Mouse (Mus musculus): ENCODE measurements at regions not wholly inside any gene's neighbourhood (a gene's known extent, or its start where the extent isn't known, plus 50 kb on each side); places are given as distances from the start of the nearest gene placed in this dataset.

DNA sequence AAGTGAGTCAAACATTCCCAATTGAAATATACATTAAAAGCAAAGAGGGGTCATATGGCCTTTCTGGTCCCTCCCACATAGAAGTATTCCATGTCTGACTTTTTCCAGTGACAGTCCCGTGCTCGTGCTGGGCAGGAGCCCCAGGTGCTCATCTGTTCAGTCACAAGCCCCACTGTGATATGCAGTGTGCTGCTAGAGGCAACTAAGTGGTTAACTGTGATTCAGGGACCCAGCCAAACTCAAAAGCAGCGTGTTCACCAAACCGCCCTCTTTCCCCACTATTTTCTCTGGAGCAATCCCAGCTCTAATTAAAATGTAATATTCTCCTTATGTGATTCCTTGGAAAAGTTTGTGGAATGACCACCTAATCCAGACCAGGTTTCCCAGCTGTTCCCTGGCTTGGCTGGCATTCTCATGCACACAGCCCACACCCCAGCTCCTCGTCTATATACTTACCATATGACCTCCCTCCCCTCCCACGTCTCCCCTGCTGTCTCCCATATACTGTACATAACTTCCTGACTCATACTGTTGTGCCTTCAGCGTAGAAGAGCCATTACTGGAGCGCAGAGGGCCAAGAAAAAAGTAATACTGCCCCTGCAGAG is 203.6 kb downstream of the Mtx2 start:
- Histone ChIP-seq H3K27ac (replicated peaks) (no peak overlapping the region), H3K4me1 (no peaks in the 10 kb centered on the region), H3K9me3 (no peaks in the 10 kb centered on the region), H3K27me3 (no peaks in the 10 kb centered on the region), H3K36me3 (no peaks in the 10 kb centered on the region), H3K4me3 (no peak overlapping the region), H3K4me2 (replicated peaks) (no peak overlapping the region), H3K9ac (replicated peaks) (no peak overlapping the region)
- ATAC-seq (ENCODE audit: low FRiP score, low read depth): no peak
- WGBS: 57% methylated on average over 8 of the region's 8 CpGs

DNA sequence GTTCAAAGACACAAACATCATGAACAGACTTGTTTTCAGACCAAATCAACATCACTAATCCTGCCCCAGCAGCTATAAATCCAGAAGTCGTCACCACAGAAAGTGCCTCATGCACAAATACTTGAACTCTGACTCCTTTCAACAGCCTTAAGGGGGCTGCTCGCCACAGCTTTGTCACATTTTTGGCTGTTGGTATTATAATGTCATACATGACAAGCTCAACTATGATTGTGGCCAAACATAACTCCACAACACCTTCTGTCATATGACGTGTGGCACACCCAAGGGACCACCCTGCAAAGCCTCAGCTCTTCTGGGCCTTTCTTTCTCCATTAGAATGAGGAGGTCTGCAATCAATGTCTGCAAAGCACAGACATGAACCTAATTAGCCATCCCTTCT is 209.1 kb downstream of the Mtx2 start:
- no peak overlapping the region for H3K4me3 ChIP-seq
- WGBS: 71% methylated on average over 3 of the region's 3 CpGs
- H3K27ac ChIP-seq (replicated peaks): no peak overlapping the region
- H3K9me3 ChIP-seq: no peaks in the 10 kb centered on the region
- no peaks in the 10 kb centered on the region for H3K27me3 ChIP-seq
- no peak overlapping the region for H3K4me2 ChIP-seq (replicated peaks)
- no peaks in the 10 kb centered on the region for H3K4me1 ChIP-seq
- no peak overlapping the region for H3K9ac ChIP-seq (replicated peaks)
- no peaks in the 10 kb centered on the region for H3K36me3 ChIP-seq
- no peak for ATAC-seq (ENCODE audit: low FRiP score, low read depth)

DNA sequence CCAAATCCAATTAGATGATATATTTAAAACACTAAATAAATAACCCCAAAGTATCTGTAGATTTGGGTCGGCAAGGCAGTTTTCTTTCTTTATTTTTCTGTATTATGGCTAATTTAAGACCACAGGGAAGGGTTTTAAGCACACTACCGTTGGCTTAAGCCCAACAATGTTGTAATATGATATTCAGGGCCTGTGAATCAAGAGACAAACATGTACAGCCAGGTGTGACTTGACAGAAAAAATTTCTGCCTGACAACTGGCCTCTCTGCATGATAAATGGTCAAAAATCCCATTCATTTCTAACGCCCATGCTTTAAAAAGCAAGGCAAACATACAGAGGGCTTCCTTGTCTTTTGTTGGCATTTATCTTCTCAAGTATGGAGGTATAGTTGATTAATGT is 213.5 kb downstream of the Mtx2 start:
- H3K9ac ChIP-seq (replicated peaks): no peak overlapping the region
- H3K27ac ChIP-seq (replicated peaks): no peak overlapping the region
- ATAC-seq (ENCODE audit: low FRiP score, low read depth): no peak
- H3K4me1 ChIP-seq: no peaks in the 10 kb centered on the region
- no peaks in the 10 kb centered on the region for H3K9me3 ChIP-seq
- no peaks in the 10 kb centered on the region for H3K27me3 ChIP-seq
- no peaks in the 10 kb centered on the region for H3K36me3 ChIP-seq
- no peak overlapping the region for H3K4me3 ChIP-seq
- H3K4me2 ChIP-seq (replicated peaks): no peak overlapping the region
- WGBS: 68% methylated on average over 3 of the region's 3 CpGs

DNA sequence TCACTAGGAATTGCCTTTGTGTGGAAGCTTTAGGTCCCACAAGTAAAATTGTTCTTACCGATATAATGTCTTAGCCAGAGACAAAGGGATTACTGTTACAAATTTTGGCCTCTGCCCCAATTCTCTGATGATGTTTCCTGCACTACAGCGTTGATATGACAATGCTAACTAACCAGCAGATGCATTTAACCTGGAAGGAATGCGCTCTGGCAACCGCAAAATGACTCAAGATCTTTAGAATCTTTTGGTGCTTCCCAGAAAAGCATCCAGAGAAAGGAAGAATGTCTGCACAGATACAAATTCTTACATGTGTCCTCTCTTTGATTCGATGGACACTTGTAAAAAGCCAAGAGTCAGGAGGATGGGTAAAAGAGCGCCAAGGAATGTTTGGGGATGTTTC is 221.3 kb downstream of the Mtx2 start:
- Histone ChIP-seq H3K9me3 (no peaks in the 10 kb centered on the region), H3K27ac (replicated peaks) (no peak overlapping the region)

DNA sequence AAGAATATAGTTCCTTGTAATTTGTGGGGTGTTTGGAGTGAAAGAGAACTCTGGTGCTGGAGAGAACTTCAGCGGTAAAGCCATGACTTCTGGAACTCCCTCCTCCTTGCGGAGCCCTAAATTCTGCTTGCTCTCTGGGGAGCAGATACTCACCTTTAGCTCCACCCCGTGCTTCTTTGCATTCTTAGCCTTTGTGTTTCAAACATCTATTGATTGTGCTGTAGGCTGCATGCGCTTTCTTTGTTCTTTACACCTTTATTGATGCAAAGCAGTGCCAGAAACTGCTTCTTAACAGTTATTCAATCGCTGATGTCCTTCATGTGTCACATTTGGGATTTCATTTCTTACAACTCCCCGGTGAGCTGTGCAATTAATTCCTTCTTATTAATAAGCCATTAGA is 222.5 kb downstream of the Mtx2 start:
- H3K27ac ChIP-seq (replicated peaks): no peak overlapping the region
- H3K4me3 ChIP-seq: no peak overlapping the region
- 40% methylated on average over 6 of the region's 6 CpGs for WGBS
- H3K9ac ChIP-seq (replicated peaks): no peak overlapping the region
- no peak for ATAC-seq (ENCODE audit: low FRiP score, low read depth)
- H3K36me3 ChIP-seq: no peaks in the 10 kb centered on the region
- H3K4me1 ChIP-seq: 0 out of 2 replicates have a peak, but pooled peaks cover 3% of the 10 kb centered on the region
- peaks cover 7% of the 10 kb centered on the region; the same call in 1 of the 2 replicates for H3K27me3 ChIP-seq
- H3K9me3 ChIP-seq: no peaks in the 10 kb centered on the region
- no peak overlapping the region for H3K4me2 ChIP-seq (replicated peaks)

More for the DNA sequence above, 221.3 kb downstream of the Mtx2 start:
- Histone ChIP-seq H3K4me1 (0 out of 2 replicates have a peak, but pooled peaks cover 3% of the 10 kb centered on the region), H3K27me3 (0 out of 2 replicates have a peak, but pooled peaks cover 3% of the 10 kb centered on the region), H3K36me3 (no peaks in the 10 kb centered on the region), H3K4me2 (replicated peaks) (no peak overlapping the region), H3K9ac (replicated peaks) (no peak overlapping the region), H3K4me3 (no peak overlapping the region)
- no peak for ATAC-seq (ENCODE audit: low FRiP score, low read depth)
- whole genome bisulfite sequencing: 82% methylated on average over 6 of the region's 6 CpGs

DNA sequence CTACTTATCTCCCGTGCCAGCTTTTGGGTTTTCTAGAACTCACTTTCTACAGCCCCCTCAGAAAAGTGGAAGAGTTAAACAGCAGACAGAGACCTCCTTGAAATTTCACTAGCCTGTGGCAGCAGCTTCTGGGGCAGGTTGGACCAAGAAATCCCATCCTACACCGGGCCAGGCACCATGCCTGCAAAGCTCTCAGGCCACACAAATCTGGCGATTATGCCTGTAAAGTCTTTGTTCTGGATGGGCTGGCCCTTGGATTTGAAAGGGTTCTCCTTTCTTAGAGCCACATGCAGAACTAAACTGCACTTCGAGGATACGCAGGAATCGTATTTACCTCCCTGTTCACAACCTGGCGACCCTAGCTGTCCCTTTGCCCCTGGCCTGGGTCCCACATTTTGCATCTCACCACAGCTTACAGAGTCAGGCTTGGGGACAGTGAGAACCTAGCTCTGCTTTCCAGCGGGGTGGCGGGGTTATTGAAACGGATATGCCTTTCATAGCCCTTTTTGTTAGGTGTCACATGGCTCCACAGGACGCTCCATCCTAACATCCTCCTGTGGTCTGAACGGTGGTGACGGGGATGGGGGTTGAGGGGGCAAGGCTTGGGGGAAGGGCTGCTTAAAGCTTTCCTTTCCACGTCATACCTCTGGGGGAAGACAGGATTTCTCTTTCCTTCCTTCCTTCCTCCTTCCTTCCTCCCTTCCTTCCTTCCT is 229.0 kb downstream of the Mtx2 start:
- Histone ChIP-seq H3K4me2 (replicated peaks) (peak overlapping the region; percentile 66), H3K9ac (replicated peaks) (peak overlapping the region; percentile 55), H3K27ac (replicated peaks) (no peak overlapping the region), H3K36me3 (no peaks in the 10 kb centered on the region), H3K4me1 (peaks cover 6% of the 10 kb centered on the region; the same call in 1 of the 2 replicates), H3K9me3 (no peaks in the 10 kb centered on the region), H3K4me3 (peak overlapping the region; percentile 42), H3K27me3 (peaks cover 27% of the 10 kb centered on the region)
- 21% methylated on average over 14 of the region's 14 CpGs for whole genome bisulfite sequencing
- peak; percentile 54; the same call in 1 of the 2 replicates for ATAC-seq (ENCODE audit: low FRiP score, low read depth)

- H3K9ac ChIP-seq (replicated peaks): peak overlapping the region; percentile 55
- no peak overlapping the region for H3K27ac ChIP-seq (replicated peaks)
- peak overlapping the region; percentile 42 for H3K4me3 ChIP-seq
- H3K9me3 ChIP-seq: no peaks in the 10 kb centered on the region
- no peak for ATAC-seq (ENCODE audit: low FRiP score, low read depth)
- H3K4me2 ChIP-seq (replicated peaks): peak overlapping the region; percentile 66
- H3K36me3 ChIP-seq: no peaks in the 10 kb centered on the region
- WGBS: 1% methylated on average over 6 of the region's 6 CpGs
- H3K4me1 ChIP-seq: peaks cover 6% of the 10 kb centered on the region; the same call in 1 of the 2 replicates
- H3K27me3 ChIP-seq: peaks cover 30% of the 10 kb centered on the region
These were observed 229.6 kb downstream of the Mtx2 start for GRCm38 (mm10) chr2:75055187-75055543.

DNA sequence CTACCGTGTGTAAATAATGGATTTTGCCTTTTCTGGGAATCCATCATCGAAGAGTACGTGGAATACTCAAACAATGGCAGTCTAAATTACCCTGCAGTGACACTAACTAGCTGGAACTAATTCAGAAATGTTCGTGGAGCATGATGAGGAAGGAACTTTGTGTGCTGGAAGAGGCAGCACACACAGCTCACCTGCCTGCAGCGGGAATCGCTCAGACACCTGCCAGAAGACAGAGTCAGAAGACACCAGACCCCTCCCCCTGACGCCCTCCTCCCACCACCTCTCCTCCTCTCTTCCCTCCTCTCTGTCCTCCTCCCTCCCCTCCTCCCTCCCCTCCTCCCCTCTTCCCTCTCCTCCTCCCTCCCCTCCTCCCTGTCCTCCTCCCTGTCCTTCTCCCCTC is 235.4 kb downstream of the Mtx2 start:
- Histone ChIP-seq H3K9ac (replicated peaks) (no peak overlapping the region), H3K4me1 (peaks cover 18% of the 10 kb centered on the region), H3K27ac (replicated peaks) (no peak overlapping the region), H3K4me2 (replicated peaks) (no peak overlapping the region), H3K4me3 (no peak overlapping the region), H3K27me3 (peaks cover 21% of the 10 kb centered on the region; the same call in 1 of the 2 replicates), H3K9me3 (no peaks in the 10 kb centered on the region), H3K36me3 (no peaks in the 10 kb centered on the region)
- WGBS: 62% methylated on average over 7 of the region's 7 CpGs
- no peak for ATAC-seq (ENCODE audit: low FRiP score, low read depth)

GRCm38 (mm10) chr2:75061456-75062188 is 236.0 kb downstream of the Mtx2 start:
- Histone ChIP-seq H3K27ac (replicated peaks) (no peak overlapping the region), H3K4me3 (no peak overlapping the region), H3K4me1 (peaks cover 18% of the 10 kb centered on the region), H3K36me3 (no peaks in the 10 kb centered on the region), H3K27me3 (peaks cover 15% of the 10 kb centered on the region; the same call in 1 of the 2 replicates), H3K4me2 (replicated peaks) (no peak overlapping the region), H3K9ac (replicated peaks) (no peak overlapping the region), H3K9me3 (no peaks in the 10 kb centered on the region)
- WGBS: 72% methylated on average over 12 of the region's 12 CpGs
- ATAC-seq (ENCODE audit: low FRiP score, low read depth): no peak

DNA sequence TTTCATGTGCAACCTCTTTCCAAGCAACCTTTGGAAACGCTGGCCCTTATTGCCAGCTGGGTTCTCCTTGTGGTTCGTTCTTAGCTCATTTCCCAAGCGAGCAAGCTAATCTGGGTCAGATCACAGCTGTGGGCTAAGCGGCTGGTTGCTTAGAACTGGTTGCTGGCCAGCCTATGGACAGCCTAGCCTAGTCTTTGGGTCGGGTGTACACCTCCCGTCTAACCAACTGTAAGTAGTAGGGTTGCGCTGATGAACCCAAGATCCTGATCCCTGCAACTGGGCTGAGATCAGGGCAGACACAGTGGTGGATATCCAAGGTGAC is 236.5 kb downstream of the Mtx2 start:
- no peak overlapping the region for H3K27ac ChIP-seq (replicated peaks)
- H3K4me3 ChIP-seq: no peak overlapping the region
- ATAC-seq (ENCODE audit: low FRiP score, low read depth): no peak
- H3K36me3 ChIP-seq: no peaks in the 10 kb centered on the region
- no peak overlapping the region for H3K9ac ChIP-seq (replicated peaks)
- H3K4me2 ChIP-seq (replicated peaks): no peak overlapping the region
- H3K27me3 ChIP-seq: peaks cover 13% of the 10 kb centered on the region; the same call in 1 of the 2 replicates
- H3K9me3 ChIP-seq: no peaks in the 10 kb centered on the region
- H3K4me1 ChIP-seq: peaks cover 18% of the 10 kb centered on the region
- WGBS: 80% methylated on average over 7 of the region's 7 CpGs

DNA sequence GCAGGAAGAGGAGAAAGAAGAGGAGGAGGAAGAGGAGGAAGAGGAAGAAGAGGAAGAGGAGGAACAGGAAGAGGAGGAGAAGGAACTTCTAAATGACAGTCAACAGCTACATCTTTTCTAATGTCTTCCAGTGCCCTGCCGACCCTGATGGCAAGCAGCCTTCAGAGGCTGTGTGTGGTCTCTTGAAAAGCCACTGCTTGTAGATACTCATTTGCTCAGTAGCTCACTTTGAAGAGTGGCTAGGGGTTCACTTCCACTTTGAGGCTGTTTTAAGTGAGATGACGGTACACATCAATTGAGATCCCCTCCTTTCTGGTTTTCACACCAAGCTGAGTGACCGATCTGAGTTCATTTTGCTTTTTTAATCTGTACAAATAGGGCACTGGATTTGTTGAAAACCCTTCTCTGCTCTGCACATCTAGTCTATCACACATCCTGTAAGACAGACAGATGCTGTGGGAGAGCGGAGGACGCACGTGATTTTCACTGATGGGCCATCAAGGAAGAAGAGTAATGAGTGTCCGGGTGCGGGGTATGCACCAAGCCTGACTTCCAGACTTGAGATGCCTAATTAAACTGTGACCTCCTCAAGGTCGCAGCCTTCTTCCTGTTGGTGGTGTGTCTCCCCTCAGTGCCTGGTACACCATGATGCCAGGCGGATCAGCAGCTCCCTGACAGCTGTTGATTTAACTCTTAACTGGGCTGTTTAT is 239.0 kb downstream of the Mtx2 start:
- Histone ChIP-seq H3K9me3 (no peaks in the 10 kb centered on the region), H3K4me3 (no peak overlapping the region), H3K4me1 (peaks cover 18% of the 10 kb centered on the region), H3K9ac (replicated peaks) (no peak overlapping the region), H3K27ac (replicated peaks) (no peak overlapping the region), H3K27me3 (peaks cover 8% of the 10 kb centered on the region; the same call in 1 of the 2 replicates), H3K36me3 (no peaks in the 10 kb centered on the region), H3K4me2 (replicated peaks) (no peak overlapping the region)
- no peak for ATAC-seq (ENCODE audit: low FRiP score, low read depth)
- WGBS: 80% methylated on average over 10 of the region's 10 CpGs

- peaks cover 18% of the 10 kb centered on the region for H3K4me1 ChIP-seq
- no peaks in the 10 kb centered on the region for H3K9me3 ChIP-seq
- 64% methylated on average over 2 of the region's 2 CpGs for WGBS
- no peak for ATAC-seq (ENCODE audit: low FRiP score, low read depth)
- H3K27me3 ChIP-seq: 0 out of 2 replicates have a peak, but pooled peaks cover 4% of the 10 kb centered on the region
- no peaks in the 10 kb centered on the region for H3K36me3 ChIP-seq
- no peak overlapping the region for H3K27ac ChIP-seq (replicated peaks)
- no peak overlapping the region for H3K4me3 ChIP-seq
- no peak overlapping the region for H3K4me2 ChIP-seq (replicated peaks)
- H3K9ac ChIP-seq (replicated peaks): no peak overlapping the region
These were observed 239.7 kb downstream of the Mtx2 start for GRCm38 (mm10) chr2:75065304-75065703.

Data from midbrain, embryonic 12.5 days (tissue).